Mouse (Mus musculus): ENCODE measurements around the gene Hhat.

GRCm38 (mm10) chr1:192564691-192565090, 206.3 kb downstream of the Hhat start:
- TF ChIP-seq POLR2A (IDR thresholded peaks at IDR 0.05; ENCODE audit: control insufficient read depth, low read depth, low read length) (no peak), CTCF (IDR thresholded peaks at IDR 0.05; ENCODE audit: control insufficient read depth, insufficient read depth, insufficient replicate concordance, low read depth, low read length) (no peak)

Measured in testis, adult 2 months (tissue).